Mouse (Mus musculus): ENCODE results near the gene Pank2. TPM values are rescaled to one million over a fixed set of nuclear protein-coding genes. Genes with fewer than 3 reads are reported as not detected.
A peak's percentile ranks its signal among the peaks of the same experiment; 100 is the strongest.

The Pank2 gene
- polyA plus RNA-seq, 1 experiment, result 49.3 TPM

GRCm38 (mm10) chr2:131309296-131309695, 47.0 kb downstream of the Pank2 start:
- H3K27ac ChIP-seq (ENCODE audit: insufficient read depth, low read depth, low read length), result no peak overlapping the region
- no peak overlapping the region for H3K4me3 ChIP-seq (ENCODE audit: insufficient read depth, low read length)
- TF ChIP-seq POLR2A (IDR thresholded peaks at IDR 0.05; ENCODE audit: borderline replicate concordance, low read depth, low read length), result no peak
- TF ChIP-seq CTCF (IDR thresholded peaks at IDR 0.05; ENCODE audit: low read depth, low read length), result no peak
- no peaks in the 10 kb centered on the region for H3K4me1 ChIP-seq (ENCODE audit: control insufficient read depth, insufficient read depth, low read length)

GRCm38 (mm10) chr2:131316167-131316566, 53.9 kb downstream of the Pank2 start:
- TF ChIP-seq POLR2A (IDR thresholded peaks at IDR 0.05; ENCODE audit: borderline replicate concordance, low read depth, low read length) (no peak), CTCF (IDR thresholded peaks at IDR 0.05; ENCODE audit: low read depth, low read length) (no peak)
- Histone ChIP-seq H3K4me1 (ENCODE audit: control insufficient read depth, insufficient read depth, low read length) (peaks cover 13% of the 10 kb centered on the region), H3K4me3 (ENCODE audit: insufficient read depth, low read length) (no peak overlapping the region)

DNA sequence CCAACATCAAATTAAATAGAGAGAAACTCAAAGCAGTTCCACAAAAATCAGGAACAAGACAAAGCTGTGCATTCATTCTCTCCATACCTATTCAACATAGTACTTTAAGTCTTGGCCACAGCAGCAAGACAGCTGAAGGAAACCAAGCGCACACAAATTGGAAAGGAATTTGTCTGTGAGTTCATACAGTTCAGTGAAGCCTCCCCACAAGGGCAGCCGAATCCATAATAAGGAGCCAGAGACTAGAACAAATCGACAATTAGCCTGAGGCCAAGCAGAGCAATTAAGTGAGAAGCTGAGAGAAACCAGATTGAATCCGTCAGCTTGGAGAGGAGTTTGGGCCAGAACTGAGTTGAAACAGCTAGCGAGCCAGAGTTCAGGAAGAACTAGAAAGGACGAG, 57.1 kb downstream of the Pank2 start:
- Histone ChIP-seq H3K4me3 (ENCODE audit: insufficient read depth, low read length) (no peak overlapping the region), H3K4me1 (ENCODE audit: control insufficient read depth, insufficient read depth, low read length) (peaks cover 26% of the 10 kb centered on the region), H3K27ac (ENCODE audit: insufficient read depth, low read depth, low read length) (no peak overlapping the region)
- TF ChIP-seq CTCF (IDR thresholded peaks at IDR 0.05; ENCODE audit: low read depth, low read length) (no peak), POLR2A (IDR thresholded peaks at IDR 0.05; ENCODE audit: borderline replicate concordance, low read depth, low read length) (no peak)

More at GRCm38 (mm10) chr2:131316167-131316566, 53.9 kb downstream of the Pank2 start:
- H3K27ac ChIP-seq (ENCODE audit: insufficient read depth, low read depth, low read length), result no peak overlapping the region

GRCm38 (mm10) chr2:131321192-131321591, 58.9 kb downstream of the Pank2 start:
- peaks cover 36% of the 10 kb centered on the region for H3K4me1 ChIP-seq (ENCODE audit: control insufficient read depth, insufficient read depth, low read length)
- peak overlapping the region; percentile 78 for H3K27ac ChIP-seq (ENCODE audit: insufficient read depth, low read depth, low read length)
- H3K4me3 ChIP-seq (ENCODE audit: insufficient read depth, low read length), result peak overlapping the region; percentile 47

GRCm38 (mm10) chr2:131323675-131324074, 61.4 kb downstream of the Pank2 start:
- TF ChIP-seq CTCF (IDR thresholded peaks at IDR 0.05; ENCODE audit: low read depth, low read length) (no peak), POLR2A (IDR thresholded peaks at IDR 0.05; ENCODE audit: borderline replicate concordance, low read depth, low read length) (no peak)
- Histone ChIP-seq H3K27ac (ENCODE audit: insufficient read depth, low read depth, low read length) (no peak overlapping the region), H3K4me3 (ENCODE audit: insufficient read depth, low read length) (no peak overlapping the region), H3K4me1 (ENCODE audit: control insufficient read depth, insufficient read depth, low read length) (peaks cover 37% of the 10 kb centered on the region)

GRCm38 (mm10) chr2:131326044-131326443, 63.7 kb downstream of the Pank2 start:
- no peak for TF ChIP-seq CTCF (IDR thresholded peaks at IDR 0.05; ENCODE audit: low read depth, low read length)
- no peak for TF ChIP-seq POLR2A (IDR thresholded peaks at IDR 0.05; ENCODE audit: borderline replicate concordance, low read depth, low read length)
- peak overlapping the region; percentile 49 for H3K27ac ChIP-seq (ENCODE audit: insufficient read depth, low read depth, low read length)
- H3K4me1 ChIP-seq (ENCODE audit: control insufficient read depth, insufficient read depth, low read length), result peaks cover 24% of the 10 kb centered on the region
- no peak overlapping the region for H3K4me3 ChIP-seq (ENCODE audit: insufficient read depth, low read length)

GRCm38 (mm10) chr2:131328981-131329380, 66.7 kb downstream of the Pank2 start:
- Histone ChIP-seq H3K4me3 (ENCODE audit: insufficient read depth, low read length) (no peak overlapping the region), H3K4me1 (ENCODE audit: control insufficient read depth, insufficient read depth, low read length) (peaks cover 15% of the 10 kb centered on the region), H3K27ac (ENCODE audit: insufficient read depth, low read depth, low read length) (no peak overlapping the region)
- TF ChIP-seq CTCF (IDR thresholded peaks at IDR 0.05; ENCODE audit: low read depth, low read length) (no peak), POLR2A (IDR thresholded peaks at IDR 0.05; ENCODE audit: borderline replicate concordance, low read depth, low read length) (no peak)

DNA sequence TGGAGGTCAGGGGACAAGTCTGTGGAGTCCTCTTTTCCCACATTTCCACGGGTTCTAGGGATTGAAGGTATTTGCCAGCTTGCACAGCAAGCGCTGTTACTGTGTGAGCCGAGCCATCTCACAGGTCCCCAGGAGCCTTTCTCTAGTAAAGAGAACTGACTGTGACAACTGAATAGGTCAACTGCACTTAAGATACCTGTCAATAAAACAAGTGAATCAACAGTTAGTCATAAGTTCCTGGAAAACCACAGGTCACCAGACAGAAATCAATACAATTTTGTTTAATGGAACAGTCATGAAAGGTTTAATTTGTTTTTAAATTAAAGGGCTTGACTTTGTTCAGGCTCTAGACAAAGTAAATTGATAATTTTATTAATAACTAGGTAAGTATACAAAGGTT, 68.3 kb downstream of the Pank2 start:
- no peak for TF ChIP-seq POLR2A (IDR thresholded peaks at IDR 0.05; ENCODE audit: borderline replicate concordance, low read depth, low read length)
- TF ChIP-seq CTCF (IDR thresholded peaks at IDR 0.05; ENCODE audit: low read depth, low read length), result no peak
- Histone ChIP-seq H3K4me1 (ENCODE audit: control insufficient read depth, insufficient read depth, low read length) (peaks cover 8% of the 10 kb centered on the region), H3K27ac (ENCODE audit: insufficient read depth, low read depth, low read length) (no peak overlapping the region), H3K4me3 (ENCODE audit: insufficient read depth, low read length) (no peak overlapping the region)

DNA sequence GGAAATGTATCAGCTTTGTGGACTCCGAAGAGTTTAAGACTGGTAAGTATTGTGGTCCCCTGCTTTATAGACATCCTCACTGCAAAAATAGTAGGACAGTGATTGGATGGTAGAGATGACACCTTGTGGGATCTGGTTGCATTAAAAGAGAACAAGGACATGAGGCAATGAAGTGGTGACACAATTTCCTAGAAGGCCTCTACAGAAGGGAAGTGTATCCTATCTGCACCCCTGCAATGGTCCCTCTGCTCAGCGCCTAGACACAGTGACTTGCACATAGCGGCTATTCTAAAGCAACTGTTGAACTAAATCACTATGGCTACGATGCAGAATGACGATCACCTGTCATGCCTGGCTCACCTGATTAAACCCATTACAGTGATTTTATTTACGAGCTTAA, 75.3 kb downstream of the Pank2 start:
- no peak overlapping the region for H3K4me3 ChIP-seq (ENCODE audit: insufficient read depth, low read length)
- H3K4me1 ChIP-seq (ENCODE audit: control insufficient read depth, insufficient read depth, low read length), result peaks cover 21% of the 10 kb centered on the region
- H3K27ac ChIP-seq (ENCODE audit: insufficient read depth, low read depth, low read length), result no peak overlapping the region
- TF ChIP-seq POLR2A (IDR thresholded peaks at IDR 0.05; ENCODE audit: borderline replicate concordance, low read depth, low read length), result no peak
- TF ChIP-seq CTCF (IDR thresholded peaks at IDR 0.05; ENCODE audit: low read depth, low read length), result no peak

DNA sequence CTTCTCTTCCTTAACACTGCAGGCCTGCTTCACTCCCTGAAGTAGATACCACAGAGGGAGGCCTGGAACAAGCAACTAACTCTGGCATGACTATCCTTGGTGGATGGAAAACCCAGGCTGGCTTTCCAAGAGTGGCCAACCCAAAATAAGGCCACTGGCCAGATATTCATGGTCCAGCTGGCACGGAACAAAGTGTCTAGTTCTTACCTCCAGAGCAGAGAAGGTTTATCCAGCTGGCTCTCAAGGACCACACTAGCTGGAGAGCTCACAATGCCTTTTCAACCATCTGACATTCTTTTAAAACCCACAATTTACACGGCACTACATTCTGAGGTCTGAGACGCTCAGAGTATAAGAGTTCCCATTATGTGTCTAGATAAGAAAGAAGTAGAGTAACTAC, 82.2 kb downstream of the Pank2 start:
- H3K4me1 ChIP-seq (ENCODE audit: control insufficient read depth, insufficient read depth, low read length), result peaks cover 14% of the 10 kb centered on the region
- H3K4me3 ChIP-seq (ENCODE audit: insufficient read depth, low read length), result no peak overlapping the region
- TF ChIP-seq POLR2A (IDR thresholded peaks at IDR 0.05; ENCODE audit: borderline replicate concordance, low read depth, low read length) (no peak), CTCF (IDR thresholded peaks at IDR 0.05; ENCODE audit: low read depth, low read length) (no peak)
- H3K27ac ChIP-seq (ENCODE audit: insufficient read depth, low read depth, low read length), result no peak overlapping the region

DNA sequence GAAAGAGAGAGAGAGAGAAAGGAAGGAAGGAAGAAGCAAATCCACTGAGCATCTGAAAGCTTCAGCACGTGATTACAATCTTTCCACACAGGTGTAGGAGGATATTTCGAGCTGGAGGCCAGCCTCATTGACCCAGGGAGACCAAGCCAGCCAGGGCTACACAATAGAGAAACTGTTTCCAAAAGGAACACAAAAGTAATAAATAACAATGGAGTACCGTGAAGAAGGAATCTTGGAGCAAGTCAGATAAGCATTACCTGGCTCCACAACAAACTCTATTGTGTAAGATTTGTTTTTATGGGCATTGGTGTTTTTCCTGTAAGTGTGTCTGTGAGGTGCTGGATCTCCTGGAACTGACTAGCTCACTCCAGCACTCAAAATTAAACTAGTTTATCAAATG, 83.3 kb downstream of the Pank2 start:
- TF ChIP-seq CTCF (IDR thresholded peaks at IDR 0.05; ENCODE audit: low read depth, low read length), result no peak
- no peak for TF ChIP-seq POLR2A (IDR thresholded peaks at IDR 0.05; ENCODE audit: borderline replicate concordance, low read depth, low read length)
- peaks cover 10% of the 10 kb centered on the region for H3K4me1 ChIP-seq (ENCODE audit: control insufficient read depth, insufficient read depth, low read length)
- no peak overlapping the region for H3K4me3 ChIP-seq (ENCODE audit: insufficient read depth, low read length)
- no peak overlapping the region for H3K27ac ChIP-seq (ENCODE audit: insufficient read depth, low read depth, low read length)

Other genes starting within 250 kb of the Pank2 start
- 0.96 and 1.5 TPM in 2 replicates for gene Gfra4, start 219.4 kb upstream of the Pank2 start, polyA plus RNA-seq (2012; ENCODE audit: insufficient read depth, insufficient read length, missing spikeins)
- 12.8 and 13.6 TPM in 2 replicates for gene Adam33, start 198.7 kb upstream of the Pank2 start, polyA plus RNA-seq (2012; ENCODE audit: insufficient read depth, insufficient read length, missing spikeins)
- 164 and 219 TPM in 2 replicates for gene Siglec1, start 175.7 kb upstream of the Pank2 start, polyA plus RNA-seq (2012; ENCODE audit: insufficient read depth, insufficient read length, missing spikeins)
- gene Hspa12b, start 135.2 kb upstream of the Pank2 start, polyA plus RNA-seq (2012; ENCODE audit: insufficient read depth, insufficient read length, missing spikeins), result not detected in 2 replicates
- gene Gm11037, start 129.0 kb upstream of the Pank2 start, polyA plus RNA-seq (2012; ENCODE audit: insufficient read depth, insufficient read length, missing spikeins), result not detected in 2 replicates
- gene 1700037H04Rik, start 102.4 kb upstream of the Pank2 start, polyA plus RNA-seq (2012; ENCODE audit: insufficient read depth, insufficient read length, missing spikeins), result 53.6 and 55.6 TPM in 2 replicates
- 88.2 and 88.3 TPM in 2 replicates for gene Cenpb, start 82.4 kb upstream of the Pank2 start, polyA plus RNA-seq (2012; ENCODE audit: insufficient read depth, insufficient read length, missing spikeins)
- gene Cdc25b, start 75.5 kb upstream of the Pank2 start, polyA plus RNA-seq (2012; ENCODE audit: insufficient read depth, insufficient read length, missing spikeins), result 47.1 and 56.5 TPM in 2 replicates
- gene Spef1, start 75.2 kb upstream of the Pank2 start, polyA plus RNA-seq (2012; ENCODE audit: insufficient read depth, insufficient read length, missing spikeins), result 7.1 and 8.9 TPM in 2 replicates
- 28.1 and 29.1 TPM in 2 replicates for gene Ap5s1, start 55.4 kb upstream of the Pank2 start, polyA plus RNA-seq (2012; ENCODE audit: insufficient read depth, insufficient read length, missing spikeins)
- 39.0 and 40.3 TPM in 2 replicates for gene Mavs, start 28.4 kb upstream of the Pank2 start, polyA plus RNA-seq (2012; ENCODE audit: insufficient read depth, insufficient read length, missing spikeins)
- 5.0 and 5.1 TPM in 2 replicates for gene Rnf24, start 90.4 kb downstream of the Pank2 start, polyA plus RNA-seq (2012; ENCODE audit: insufficient read depth, insufficient read length, missing spikeins)
- gene Smox, start 229.0 kb downstream of the Pank2 start, polyA plus RNA-seq (2012; ENCODE audit: insufficient read depth, insufficient read length, missing spikeins), result 86.4 and 97.4 TPM in 2 replicates

Data from bone marrow macrophage, adult 2 months (primary cell).